Mouse (Mus musculus): Measurements from ENCODE around the gene Pip5kl1. TPM values are rescaled to one million over a fixed set of nuclear protein-coding genes. Genes with fewer than 3 reads are reported as not detected.

Gene Pip5kl1
- polyA plus RNA-seq, 1 experiment from 2014 or later, result not detected

DNA sequence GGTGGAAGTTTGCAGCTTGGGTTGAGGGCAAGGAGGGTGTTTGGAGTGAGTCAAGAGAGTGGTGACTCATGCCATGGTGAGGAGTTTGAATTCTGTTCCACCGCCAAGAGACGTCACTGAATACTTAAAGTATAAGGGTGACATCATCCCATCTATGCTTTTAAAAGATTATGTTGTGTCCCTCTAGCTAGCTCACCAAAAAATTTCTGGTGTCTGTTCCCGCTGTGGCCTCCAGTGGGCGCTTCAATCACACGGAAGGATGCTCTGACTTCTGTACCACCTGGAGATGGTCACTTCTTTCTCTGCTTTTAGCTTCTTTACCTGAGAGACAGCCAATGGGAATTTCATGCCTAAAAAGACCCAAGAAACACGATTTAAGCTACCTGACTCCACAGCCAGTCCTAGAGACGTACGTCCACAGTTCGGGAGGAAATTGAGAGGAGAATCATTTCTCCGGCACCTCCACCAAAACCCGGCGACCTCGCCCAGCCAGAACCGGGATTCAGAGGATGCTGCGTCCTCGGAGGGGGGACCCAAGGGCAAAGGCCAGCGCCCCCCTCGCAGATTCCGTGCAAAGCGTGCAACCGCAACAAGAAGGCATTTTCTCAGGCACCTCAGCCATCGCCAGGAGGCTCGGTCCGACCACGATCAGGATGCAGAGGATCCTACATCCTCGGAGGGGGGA, 446 bp downstream of the Pip5kl1 start:
- WGBS (ENCODE audit: insufficient replicate concordance), result 3% methylated on average over 26 of the region's 26 CpGs
- Histone ChIP-seq H3K27ac (ENCODE audit: low read length) (no peak overlapping the region), H3K9ac (ENCODE audit: low read depth, low read length) (no peak overlapping the region), H3K27me3 (ENCODE audit: control insufficient read depth, insufficient read depth, low read depth, low read length) (peaks cover 23% of the 10 kb centered on the region), H3K4me2 (ENCODE audit: low read depth, low read length) (peak overlapping the region; percentile 51), H3K36me3 (ENCODE audit: control insufficient read depth, insufficient read depth) (peaks cover 5% of the 10 kb centered on the region; the same call in 1 of the 2 replicates), H3K4me3 (ENCODE audit: low read depth, low read length) (peak overlapping the region; percentile 22), H3K9me3 (replicated peaks; ENCODE audit: control insufficient read depth, low read length) (no peaks in the 10 kb centered on the region), H3K4me1 (ENCODE audit: control insufficient read depth, low read depth, low read length) (peaks cover 18% of the 10 kb centered on the region)
- no peak for ATAC-seq (ENCODE audit: low read depth)

DNA sequence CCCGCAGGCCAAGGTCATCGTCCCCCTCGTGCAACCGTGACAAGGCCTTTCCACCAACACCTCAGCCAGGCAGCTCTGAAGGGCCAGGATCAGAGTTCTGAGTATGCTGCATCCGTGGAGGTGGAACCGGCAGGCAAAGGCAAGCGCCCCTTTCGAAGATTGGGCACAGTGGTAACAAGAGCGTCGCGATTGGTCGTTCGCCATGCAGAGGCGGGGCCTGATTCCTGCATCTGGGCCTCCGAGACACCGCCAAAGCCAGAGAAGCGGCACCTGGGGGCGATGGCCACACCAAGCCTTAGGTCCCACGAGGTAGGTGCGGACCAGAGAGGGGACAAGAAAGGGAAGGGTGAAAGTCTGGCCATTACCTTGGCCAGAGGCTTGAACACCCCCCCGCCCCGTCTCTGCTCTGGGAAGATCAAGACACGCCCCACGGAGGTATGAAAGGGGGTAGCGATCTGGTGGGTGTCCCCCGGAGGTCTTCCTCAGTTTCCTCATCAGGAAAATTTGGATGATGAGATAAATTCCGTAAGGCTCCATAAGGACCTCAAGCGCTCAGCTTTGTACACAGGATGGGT, 1.1 kb downstream of the Pip5kl1 start, which contains the start of gene 9430097D07Rik:
TSS of gene 9430097D07Rik (minus strand) at position 99 of the 575 bp plus-strand sequence.
- Histone ChIP-seq H3K4me2 (ENCODE audit: low read depth, low read length) (peak within 1 kb of the TSS; percentile 51), H3K9me3 (replicated peaks; ENCODE audit: control insufficient read depth, low read length) (no peaks in the 10 kb centered on the region), H3K4me1 (ENCODE audit: control insufficient read depth, low read depth, low read length) (peaks cover 18% of the 10 kb centered on the region), H3K36me3 (ENCODE audit: control insufficient read depth, insufficient read depth) (peaks cover 5% of the 10 kb centered on the region; the same call in 1 of the 2 replicates), H3K27ac (ENCODE audit: low read length) (no peak within 1 kb of the TSS), H3K27me3 (ENCODE audit: control insufficient read depth, insufficient read depth, low read depth, low read length) (peaks cover 25% of the 10 kb centered on the region), H3K9ac (ENCODE audit: low read depth, low read length) (no peak within 1 kb of the TSS), H3K4me3 (ENCODE audit: low read depth, low read length) (peak within 1 kb of the TSS; percentile 22)
- peak; percentile 27 for ATAC-seq (ENCODE audit: low read depth)
- 13% methylated on average over 28 of the region's 28 CpGs for WGBS (ENCODE audit: insufficient replicate concordance)

DNA sequence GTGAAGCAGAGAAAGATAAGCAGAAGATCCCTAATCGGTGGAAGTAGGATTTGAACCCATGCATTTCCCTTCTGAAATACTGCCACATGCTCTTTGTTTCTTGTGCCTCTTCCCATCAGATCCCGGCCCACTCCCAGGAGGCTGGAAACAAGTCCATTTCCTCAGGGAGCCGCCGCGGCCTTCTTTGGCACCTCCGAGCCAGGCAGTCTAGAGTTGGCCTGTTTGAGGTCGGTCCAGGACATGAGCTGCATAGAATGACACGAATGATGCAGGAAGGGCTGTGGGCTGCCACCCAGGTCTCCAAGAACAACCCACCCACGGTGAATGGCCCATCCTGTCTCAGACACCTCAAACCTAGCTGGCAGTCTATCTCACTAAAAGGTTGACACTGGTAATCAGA, 1.9 kb downstream of the Pip5kl1 start:
- Histone ChIP-seq H3K27me3 (ENCODE audit: control insufficient read depth, insufficient read depth, low read depth, low read length) (peaks cover 25% of the 10 kb centered on the region), H3K4me1 (ENCODE audit: control insufficient read depth, low read depth, low read length) (peaks cover 15% of the 10 kb centered on the region), H3K4me2 (ENCODE audit: low read depth, low read length) (no peak overlapping the region), H3K36me3 (ENCODE audit: control insufficient read depth, insufficient read depth) (peaks cover 5% of the 10 kb centered on the region; the same call in 1 of the 2 replicates), H3K27ac (ENCODE audit: low read length) (no peak overlapping the region), H3K9ac (ENCODE audit: low read depth, low read length) (no peak overlapping the region), H3K4me3 (ENCODE audit: low read depth, low read length) (no peak overlapping the region), H3K9me3 (replicated peaks; ENCODE audit: control insufficient read depth, low read length) (no peaks in the 10 kb centered on the region)
- ATAC-seq (ENCODE audit: low read depth), result no peak
- 75% methylated on average over 9 of the region's 9 CpGs for WGBS (ENCODE audit: insufficient replicate concordance)

DNA sequence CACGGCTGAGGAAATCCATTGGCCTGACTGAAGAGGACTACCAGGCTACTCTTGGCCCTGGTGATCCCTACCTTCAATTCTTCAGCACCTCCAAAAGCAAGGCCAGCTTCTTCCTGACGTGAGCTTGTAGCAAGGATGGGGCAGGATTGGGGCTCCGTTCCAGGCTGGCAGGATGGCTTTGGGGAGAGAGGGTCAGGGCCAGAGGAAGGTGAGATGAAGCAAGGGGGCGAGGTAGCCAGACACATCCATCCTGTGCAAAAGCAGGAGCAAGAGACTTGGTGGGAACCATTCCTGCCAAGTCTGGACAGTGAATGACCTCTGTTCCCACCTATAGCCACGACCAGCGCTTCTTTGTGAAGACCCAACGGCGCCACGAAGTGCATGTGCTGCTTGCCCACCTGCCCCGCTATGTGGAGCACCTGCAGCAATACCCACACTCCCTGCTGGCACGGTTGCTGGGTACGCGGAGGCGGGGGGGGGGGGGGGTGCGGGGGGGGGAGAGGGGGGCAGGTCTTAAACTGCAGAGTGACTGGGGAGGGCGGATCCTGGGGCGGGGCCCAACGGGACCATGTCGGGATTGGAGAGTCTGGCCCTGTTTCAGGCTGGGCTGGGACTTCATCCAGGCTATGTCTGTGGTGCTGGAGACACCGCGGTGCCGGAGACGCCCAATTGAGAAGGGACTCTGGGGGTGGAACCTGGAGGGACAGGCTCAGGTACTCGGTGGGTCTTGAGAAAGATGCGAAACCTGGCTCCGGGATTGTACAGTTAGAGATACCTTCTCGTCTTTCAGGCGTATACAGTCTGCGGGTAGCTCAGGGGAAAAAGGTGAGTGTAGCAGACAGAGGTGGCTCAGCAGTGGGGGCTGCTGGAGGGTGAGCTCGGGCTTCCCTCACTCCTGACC, 3.8 kb downstream of the Pip5kl1 start:
- Histone ChIP-seq H3K9ac (ENCODE audit: low read depth, low read length) (no peak overlapping the region), H3K36me3 (ENCODE audit: control insufficient read depth, insufficient read depth) (no peaks in the 10 kb centered on the region), H3K4me3 (ENCODE audit: low read depth, low read length) (no peak overlapping the region), H3K4me1 (ENCODE audit: control insufficient read depth, low read depth, low read length) (peaks cover 14% of the 10 kb centered on the region), H3K4me2 (ENCODE audit: low read depth, low read length) (no peak overlapping the region), H3K27me3 (ENCODE audit: control insufficient read depth, insufficient read depth, low read depth, low read length) (peaks cover 25% of the 10 kb centered on the region), H3K27ac (ENCODE audit: low read length) (no peak overlapping the region), H3K9me3 (replicated peaks; ENCODE audit: control insufficient read depth, low read length) (no peaks in the 10 kb centered on the region)
- ATAC-seq (ENCODE audit: low read depth), result no peak
- WGBS (ENCODE audit: insufficient replicate concordance), result 39% methylated on average over 24 of the region's 30 CpGs

DNA sequence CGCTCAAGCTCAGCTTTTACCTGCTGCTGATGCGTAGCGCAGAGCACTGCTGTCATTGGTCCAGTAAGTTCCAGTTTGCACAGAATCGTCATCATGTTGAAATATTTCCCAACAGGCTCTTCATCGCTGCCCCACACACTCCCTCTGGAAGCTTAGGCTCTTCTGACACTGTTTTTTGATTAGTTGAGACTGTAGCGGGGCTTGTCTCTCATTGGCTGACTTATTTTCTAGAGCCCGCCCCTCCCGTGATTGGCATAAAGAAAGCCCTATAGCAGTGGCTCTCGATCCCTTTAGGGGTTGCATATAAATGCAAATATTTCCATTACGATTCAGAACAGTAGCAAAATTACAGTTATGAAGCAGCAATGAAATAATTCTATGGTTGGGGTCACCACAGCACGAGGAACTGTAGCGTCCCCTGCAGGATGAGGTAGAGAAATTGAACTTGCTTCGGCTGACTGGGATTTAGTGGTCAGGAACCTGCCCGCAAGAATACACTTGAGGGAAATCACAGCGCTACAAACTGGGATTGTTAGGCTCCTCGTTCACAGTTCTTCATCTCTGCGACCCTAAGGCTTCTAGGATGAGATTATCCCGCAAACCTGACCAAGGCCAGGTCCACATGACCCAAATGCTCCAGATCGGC, 7.0 kb downstream of the Pip5kl1 start:
- Histone ChIP-seq H3K4me2 (ENCODE audit: low read depth, low read length) (peak overlapping the region; percentile 32; the same call in 1 of the 2 replicates), H3K9me3 (replicated peaks; ENCODE audit: control insufficient read depth, low read length) (no peaks in the 10 kb centered on the region), H3K27me3 (ENCODE audit: control insufficient read depth, insufficient read depth, low read depth, low read length) (peaks cover 25% of the 10 kb centered on the region), H3K27ac (ENCODE audit: low read length) (no peak overlapping the region), H3K36me3 (ENCODE audit: control insufficient read depth, insufficient read depth) (no peaks in the 10 kb centered on the region), H3K4me3 (ENCODE audit: low read depth, low read length) (no peak overlapping the region; the same call in 1 of the 2 replicates), H3K9ac (ENCODE audit: low read depth, low read length) (no peak overlapping the region), H3K4me1 (ENCODE audit: control insufficient read depth, low read depth, low read length) (peaks cover 10% of the 10 kb centered on the region; the same call in 1 of the 2 replicates)
- 38% methylated on average over 19 of the region's 19 CpGs for WGBS (ENCODE audit: insufficient replicate concordance)
- ATAC-seq (ENCODE audit: low read depth), result peak; percentile 57

DNA sequence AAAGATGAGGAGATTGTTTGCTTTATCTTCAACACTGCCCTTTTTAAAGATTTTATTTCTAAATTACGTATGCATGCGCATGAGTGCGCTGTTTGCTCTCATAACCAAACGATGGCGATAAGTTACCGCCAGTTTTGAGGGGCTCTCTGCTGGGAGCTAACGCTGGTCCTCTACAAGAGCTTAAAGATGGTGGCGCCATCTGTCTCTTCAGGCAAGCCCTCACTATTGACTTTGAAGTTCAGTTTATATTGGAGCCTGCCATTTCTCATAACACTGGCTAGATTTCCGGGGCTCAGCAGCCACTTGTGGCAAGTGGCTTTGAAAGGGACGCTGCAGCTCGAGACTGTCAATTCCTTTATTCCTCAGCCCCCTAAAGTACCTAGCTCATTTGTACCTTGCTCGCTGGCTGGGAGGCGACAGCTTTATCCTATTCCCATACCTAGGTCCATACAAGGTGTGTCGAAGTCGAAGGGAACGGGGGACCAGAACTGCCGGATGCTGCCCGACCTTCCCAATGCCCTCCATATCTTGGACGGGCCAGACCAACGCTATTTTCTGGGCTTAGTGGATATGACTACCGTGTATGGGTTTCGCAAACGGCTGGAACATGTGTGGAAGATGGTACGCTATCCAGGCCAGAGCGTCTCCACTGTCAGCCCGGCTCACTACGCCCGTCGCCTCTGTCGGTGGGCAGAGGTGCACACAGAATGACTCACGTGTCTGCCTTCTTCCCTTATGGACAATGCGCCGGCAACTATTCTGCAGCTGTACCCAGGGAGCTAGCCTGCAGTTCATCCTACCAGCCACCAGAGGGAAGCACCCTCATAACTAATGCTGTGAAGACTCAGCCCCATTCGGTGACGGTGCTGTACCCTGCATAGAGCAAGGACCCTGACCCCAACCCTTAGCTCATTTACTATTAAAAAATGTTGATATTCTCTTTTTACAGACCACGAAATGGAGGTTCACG, 8.5 kb downstream of the Pip5kl1 start:
- H3K36me3 ChIP-seq (ENCODE audit: control insufficient read depth, insufficient read depth), result no peaks in the 10 kb centered on the region
- no peaks in the 10 kb centered on the region for H3K9me3 ChIP-seq (replicated peaks; ENCODE audit: control insufficient read depth, low read length)
- H3K4me3 ChIP-seq (ENCODE audit: low read depth, low read length), result peak overlapping the region; percentile 35
- peak overlapping the region; percentile 55 for H3K4me2 ChIP-seq (ENCODE audit: low read depth, low read length)
- peak; percentile 49 for ATAC-seq (ENCODE audit: low read depth)
- 9% methylated on average over 37 of the region's 37 CpGs for WGBS (ENCODE audit: insufficient replicate concordance)
- peaks cover 23% of the 10 kb centered on the region for H3K4me1 ChIP-seq (ENCODE audit: control insufficient read depth, low read depth, low read length)
- peak overlapping the region; percentile 19; the same call in 1 of the 2 replicates for H3K9ac ChIP-seq (ENCODE audit: low read depth, low read length)
- peaks cover 19% of the 10 kb centered on the region for H3K27me3 ChIP-seq (ENCODE audit: control insufficient read depth, insufficient read depth, low read depth, low read length)
- no peak overlapping the region for H3K27ac ChIP-seq (ENCODE audit: low read length)

DNA sequence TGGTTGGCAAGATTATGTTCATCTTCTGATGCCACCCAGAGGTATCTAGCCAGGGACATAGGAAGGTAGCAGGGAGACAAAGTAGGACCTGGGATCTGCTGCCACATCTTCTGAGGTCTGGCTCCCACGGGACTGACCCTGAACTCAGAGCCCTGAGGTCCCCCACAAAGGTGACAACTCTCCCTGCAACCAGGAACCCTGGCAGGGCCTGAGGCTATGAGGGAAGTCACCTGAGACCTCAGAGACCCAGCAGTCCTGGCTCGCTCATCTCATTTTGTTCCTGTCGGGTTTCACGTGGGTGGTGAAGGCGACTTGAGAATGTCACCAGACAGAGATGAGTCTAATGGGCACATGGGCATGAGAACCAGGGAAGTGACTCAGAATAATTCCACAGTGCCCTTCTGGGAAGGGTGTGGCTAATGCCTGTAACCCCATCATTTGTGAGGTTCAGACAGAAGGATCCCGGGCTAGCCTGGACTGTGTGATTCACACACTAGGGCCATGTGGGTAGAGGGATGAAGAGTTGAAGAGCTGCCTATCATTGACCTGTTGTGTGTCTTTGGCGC, 10.6 kb downstream of the Pip5kl1 start:
- no peaks in the 10 kb centered on the region for H3K9me3 ChIP-seq (replicated peaks; ENCODE audit: control insufficient read depth, low read length)
- no peak for ATAC-seq (ENCODE audit: low read depth)
- H3K27me3 ChIP-seq (ENCODE audit: control insufficient read depth, insufficient read depth, low read depth, low read length), result peaks cover under 1% of the 10 kb centered on the region; the same call in 1 of the 2 replicates
- H3K9ac ChIP-seq (ENCODE audit: low read depth, low read length), result no peak overlapping the region
- H3K4me2 ChIP-seq (ENCODE audit: low read depth, low read length), result no peak overlapping the region
- H3K4me3 ChIP-seq (ENCODE audit: low read depth, low read length), result no peak overlapping the region
- WGBS (ENCODE audit: insufficient replicate concordance), result 78% methylated on average over 7 of the region's 7 CpGs
- H3K4me1 ChIP-seq (ENCODE audit: control insufficient read depth, low read depth, low read length), result peaks cover 25% of the 10 kb centered on the region
- H3K36me3 ChIP-seq (ENCODE audit: control insufficient read depth, insufficient read depth), result no peaks in the 10 kb centered on the region
- no peak overlapping the region for H3K27ac ChIP-seq (ENCODE audit: low read length)

All from liver, embryonic 16.5 days (tissue).